Mouse (Mus musculus) megakaryocyte, embryonic 14.5 days (primary cell): ENCODE results near the gene Gm37240.

Experiments
- FLI1 ChIP-seq: IDR thresholded peaks from 2 replicates; pipeline ENCODE4 v1.6.1; 2012; ENCODE audit warnings: low read length, inconsistent platforms, mixed read lengths
- GATA1 ChIP-seq: IDR thresholded peaks from 3 replicates; pipeline ENCODE4 v1.6.1; 2012; ENCODE audit warnings: mixed read lengths, low read length, inconsistent platforms, borderline replicate concordance

- no peak for TF ChIP-seq GATA1
- TF ChIP-seq FLI1 = no peak
Observed at GRCm38 (mm10) chr3:85683618-85684017, 203.7 kb downstream of the Gm37240 start.
